Mouse (Mus musculus) small intestine, adult 2 months (tissue): Measurements from ENCODE around the gene Map2k4. TPM values are rescaled to one million over a fixed set of nuclear protein-coding genes. Genes with fewer than 3 reads are reported as not detected.

Experiments
- H3K27ac ChIP-seq: fragments of 200-500 bp; 2 replicates; pipeline ENCODE4 v1.5.1; 2012; ENCODE audit warnings: low read depth, low read length, control low read depth, inconsistent platforms; ENCODE audit not compliant: insufficient read depth
- H3K27me3 ChIP-seq: fragments of 200-500 bp; 2 replicates; pipeline ENCODE4 v1.6.1; 2012; ENCODE audit warnings: mild to moderate bottlenecking, moderate library complexity, low read length, inconsistent platforms; ENCODE audit not compliant: control insufficient read depth, insufficient read depth
- H3K36me3 ChIP-seq: fragments of 200-500 bp; 2 replicates; pipeline ENCODE4 v1.6.1; 2012; ENCODE audit warnings: mild to moderate bottlenecking, low read length, control low read depth, inconsistent platforms; ENCODE audit not compliant: control insufficient read depth, insufficient read depth
- H3K4me1 ChIP-seq: fragments of 200-500 bp; 2 replicates; pipeline ENCODE4 v1.6.1; 2012; ENCODE audit warnings: low read length, inconsistent platforms, mixed read lengths; ENCODE audit not compliant: control insufficient read depth, insufficient read depth, insufficient read length
- H3K4me3 ChIP-seq: fragments of 200-500 bp; 2 replicates; pipeline ENCODE4 v1.5.1; 2012; ENCODE audit warnings: low read depth, mild to moderate bottlenecking, control low read depth, inconsistent platforms, low read length, moderate library complexity
- CTCF ChIP-seq: fragments of 200-500 bp; IDR thresholded peaks from 2 replicates; pipeline ENCODE4 v1.5.1; 2012; ENCODE audit warnings: low read depth, mild to moderate bottlenecking, control low read depth, inconsistent platforms, low read length, moderate library complexity, mixed read lengths; ENCODE audit not compliant: insufficient replicate concordance, insufficient read length; ENCODE audit errors: extremely low read depth
- POLR2A ChIP-seq: fragments of 200-500 bp; IDR thresholded peaks from 2 replicates; pipeline ENCODE4 v1.6.1; 2012; ENCODE audit warnings: low read depth, mild to moderate bottlenecking, control low read depth, inconsistent platforms, low read length, moderate library complexity
- WGBS: fragments of 180-500 bp; shearing (Covaris S2); methylation state at CpG from one replicate; pipeline ENCODE4 v1.1.7; 2018; 5-methylcytosine and 5-hydroxymethylcytosine counted together
- polyA plus RNA-seq: library from polyadenylated mRNA; depleted of rRNA; stranded (reverse); fragments of >200 nt; gene quantifications from 2 replicates; pipeline ENCODE4 v1.2.3, GENCODE M21; 2012

The Map2k4 gene
- polyA plus RNA-seq, 1 experiment = 13.6 TPM

DNA sequence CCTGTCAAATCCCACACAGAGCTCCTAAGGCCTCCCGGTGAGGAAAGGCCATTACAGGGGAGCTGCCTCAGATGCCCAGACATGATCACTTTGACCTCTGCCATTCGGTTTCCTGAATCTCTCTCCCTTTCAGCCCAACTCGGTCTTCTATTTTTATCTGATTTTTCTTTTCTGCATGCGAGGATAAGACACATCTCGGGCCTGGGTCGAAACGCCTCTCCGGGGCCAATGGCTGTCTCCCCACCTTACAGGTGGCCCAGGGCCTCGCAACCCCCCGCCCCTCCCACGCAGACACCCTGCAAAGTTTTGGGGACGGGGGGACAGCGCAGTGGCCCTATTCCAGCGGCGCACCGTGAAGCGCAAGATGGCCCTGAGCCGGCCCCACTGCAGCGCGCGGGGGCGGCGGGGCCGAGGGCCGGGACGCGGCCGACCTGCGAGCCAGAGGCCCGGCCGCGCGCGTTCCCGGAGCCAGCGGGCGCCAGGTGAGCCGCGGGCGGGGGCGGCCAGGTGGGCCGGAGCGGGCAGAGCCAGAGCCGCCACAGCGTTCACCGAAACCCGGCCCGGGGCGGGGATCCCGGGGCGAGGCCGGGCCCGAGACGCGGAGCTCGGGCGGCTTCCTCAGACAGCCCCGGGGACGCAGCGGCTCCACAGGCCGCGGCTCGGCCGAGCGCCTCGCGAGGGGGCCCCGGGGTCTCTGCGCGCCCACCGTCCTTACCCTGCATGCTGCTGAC is 511 bp downstream of the Map2k4 start:
- peak overlapping the region; percentile 97 for H3K4me3 ChIP-seq
- peaks cover 4% of the 10 kb centered on the region; the same call in 1 of the 2 replicates for H3K4me1 ChIP-seq
- 1% methylated on average over 71 of the region's 71 CpGs for WGBS
- 0 out of 2 replicates have a peak, but pooled peaks have one; percentile 7 for TF ChIP-seq CTCF
- TF ChIP-seq POLR2A = no peak
- peak overlapping the region; percentile 10; the same call in 1 of the 2 replicates for H3K27ac ChIP-seq
- no peaks in the 10 kb centered on the region for H3K36me3 ChIP-seq
- no peaks in the 10 kb centered on the region for H3K27me3 ChIP-seq

- H3K4me1 ChIP-seq = peaks cover 6% of the 10 kb centered on the region; the same call in 1 of the 2 replicates
- no peak overlapping the region for H3K27ac ChIP-seq
- TF ChIP-seq CTCF (no peak), POLR2A (no peak)
- no peaks in the 10 kb centered on the region for H3K27me3 ChIP-seq
- H3K4me3 ChIP-seq = no peak overlapping the region
- 0 out of 2 replicates have a peak, but pooled peaks cover under 1% of the 10 kb centered on the region for H3K36me3 ChIP-seq
- WGBS = 62% methylated on average over 2 of the region's 2 CpGs
Measured at GRCm38 (mm10) chr11:65786160-65786559, 1.9 kb downstream of the Map2k4 start.

- Histone ChIP-seq H3K27ac (no peak overlapping the region), H3K4me1 (peaks cover 19% of the 10 kb centered on the region; the same call in 1 of the 2 replicates), H3K36me3 (peaks cover 8% of the 10 kb centered on the region), H3K4me3 (no peak overlapping the region), H3K27me3 (no peaks in the 10 kb centered on the region)
- no peak for TF ChIP-seq CTCF
- TF ChIP-seq POLR2A = no peak
- 41% methylated on average over 3 of the region's 3 CpGs for WGBS
Measured at GRCm38 (mm10) chr11:65781596-65781995, 6.5 kb downstream of the Map2k4 start.

GRCm38 (mm10) chr11:65779578-65779977 is 8.5 kb downstream of the Map2k4 start:
- WGBS = 95% methylated on average over 1 of the region's 1 CpGs
- no peaks in the 10 kb centered on the region for H3K27me3 ChIP-seq
- peaks cover 20% of the 10 kb centered on the region; the same call in 1 of the 2 replicates for H3K4me1 ChIP-seq
- no peak overlapping the region for H3K4me3 ChIP-seq
- TF ChIP-seq POLR2A (no peak), CTCF (no peak)
- no peak overlapping the region for H3K27ac ChIP-seq
- H3K36me3 ChIP-seq = peaks cover 8% of the 10 kb centered on the region

DNA sequence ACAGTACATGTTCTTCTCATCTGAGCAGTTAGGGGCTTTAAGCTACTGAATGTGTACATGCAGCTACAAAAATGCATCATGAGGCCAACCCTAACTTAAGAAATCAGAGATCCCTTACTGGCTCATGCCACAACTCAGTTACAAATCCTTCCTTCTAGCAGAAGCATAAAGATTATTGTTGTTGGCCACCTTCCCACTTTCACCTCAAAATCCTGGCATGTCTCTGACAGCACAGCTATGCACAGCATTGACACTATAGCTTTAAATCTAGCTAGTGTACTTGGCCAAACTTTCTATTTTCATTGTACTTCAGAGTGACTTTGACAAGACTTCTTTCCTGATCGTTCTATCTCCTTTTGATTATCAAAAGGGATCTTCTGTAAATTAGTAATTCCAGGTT is 9.0 kb downstream of the Map2k4 start:
- peaks cover 20% of the 10 kb centered on the region; the same call in 1 of the 2 replicates for H3K4me1 ChIP-seq
- TF ChIP-seq POLR2A (no peak), CTCF (no peak)
- H3K27ac ChIP-seq = no peak overlapping the region
- no peak overlapping the region for H3K4me3 ChIP-seq
- H3K36me3 ChIP-seq = peaks cover 8% of the 10 kb centered on the region
- no peaks in the 10 kb centered on the region for H3K27me3 ChIP-seq
- 22% methylated on average over 1 of the region's 1 CpGs for WGBS

DNA sequence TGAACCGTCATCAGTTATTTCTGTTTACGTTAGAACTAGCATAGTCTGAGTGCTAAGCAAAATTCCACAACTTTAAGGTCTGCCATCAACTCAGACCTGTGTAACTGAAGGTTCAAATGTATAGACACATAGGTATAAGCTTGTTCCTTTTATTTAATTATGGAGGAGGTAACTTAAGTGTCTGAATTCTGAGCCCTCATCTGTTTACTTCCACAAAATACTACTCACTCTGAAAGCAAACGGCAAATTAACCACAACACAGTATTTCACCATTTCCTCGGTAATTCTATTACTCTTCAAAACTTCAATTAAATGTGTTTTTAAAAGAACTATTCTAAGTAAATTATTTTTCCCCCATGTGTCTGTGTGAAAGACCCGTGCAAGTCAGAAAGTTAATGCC is 10.3 kb downstream of the Map2k4 start:
- H3K4me3 ChIP-seq = no peak overlapping the region

DNA sequence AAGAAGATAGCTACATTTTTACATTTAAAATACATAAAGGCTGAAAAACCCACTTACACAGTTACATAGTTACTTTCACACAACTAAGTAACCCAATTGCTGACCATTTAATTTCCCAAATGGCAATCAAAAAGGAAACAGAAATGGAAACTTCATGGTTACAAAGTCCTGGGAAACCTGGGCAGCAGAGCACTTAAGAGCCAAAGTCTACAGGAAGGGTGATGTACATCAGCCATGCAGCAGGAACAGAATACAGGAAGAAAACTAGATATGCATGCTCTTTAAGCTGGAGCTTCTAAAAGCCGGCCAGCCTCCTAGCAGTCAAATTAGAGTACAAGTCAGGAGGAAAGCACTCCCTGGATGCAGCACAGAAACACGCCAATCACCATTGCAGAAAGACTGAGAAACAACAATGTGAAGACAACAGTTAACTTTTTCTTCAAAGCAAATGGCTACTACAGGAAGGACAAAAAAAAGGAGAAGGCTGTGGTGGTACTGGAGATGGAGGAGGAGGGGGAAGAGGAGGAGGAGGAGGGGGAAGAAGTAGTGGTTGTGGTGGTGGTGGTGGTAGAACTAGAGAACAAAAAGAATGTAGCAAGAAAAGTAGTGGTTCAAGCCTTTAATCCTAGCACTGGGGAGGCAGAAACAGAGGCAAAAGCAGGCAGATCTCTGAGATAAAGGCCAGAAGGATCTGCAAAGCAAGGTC is 11.0 kb downstream of the Map2k4 start:
- Histone ChIP-seq H3K4me3 (no peak overlapping the region), H3K4me1 (peaks cover 20% of the 10 kb centered on the region; the same call in 1 of the 2 replicates), H3K27me3 (no peaks in the 10 kb centered on the region), H3K36me3 (peaks cover 8% of the 10 kb centered on the region), H3K27ac (peak overlapping the region; percentile 52)
- 14% methylated on average over 2 of the region's 2 CpGs for WGBS
- TF ChIP-seq POLR2A (no peak), CTCF (no peak)

More for the DNA sequence above, 10.3 kb downstream of the Map2k4 start:
- Histone ChIP-seq H3K4me1 (peaks cover 22% of the 10 kb centered on the region; the same call in 1 of the 2 replicates), H3K27me3 (no peaks in the 10 kb centered on the region), H3K27ac (peak overlapping the region; percentile 52; the same call in 1 of the 2 replicates), H3K36me3 (peaks cover 8% of the 10 kb centered on the region)
- WGBS = 54% methylated on average over 5 of the region's 5 CpGs
- TF ChIP-seq CTCF (no peak), POLR2A (no peak)
